Mouse (Mus musculus) mesoderm, embryonic 11.5 days (tissue): ENCODE measurements around the gene Fzd4.

Experiments used
- DNase-seq: peaks from one replicate; pipeline ENCODE4 v3.0.0-alpha.2; 2012; ENCODE audit warnings: low read depth, low spot score

Gene Fzd4

DNA sequence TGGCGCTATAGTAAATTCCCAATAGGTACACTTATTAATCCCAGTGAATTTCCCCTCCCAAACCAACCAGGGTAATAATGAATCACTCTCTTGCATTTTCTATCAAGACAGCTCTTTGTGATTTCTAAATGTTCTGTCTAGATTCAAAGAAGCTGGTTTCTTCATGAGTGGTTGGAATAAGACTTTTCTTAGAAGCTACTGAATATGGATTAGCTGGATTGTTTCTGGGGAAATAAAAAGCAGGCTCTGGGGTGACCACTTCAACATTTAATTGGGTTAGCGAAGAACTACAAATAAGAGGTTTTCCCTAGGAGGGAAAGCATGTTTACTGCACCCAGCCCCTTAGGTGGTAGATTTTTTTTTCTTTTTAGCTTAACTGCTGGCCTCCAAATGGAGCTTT is 3.4 kb upstream of the Fzd4 start:
- no peak for DNase-seq

DNA sequence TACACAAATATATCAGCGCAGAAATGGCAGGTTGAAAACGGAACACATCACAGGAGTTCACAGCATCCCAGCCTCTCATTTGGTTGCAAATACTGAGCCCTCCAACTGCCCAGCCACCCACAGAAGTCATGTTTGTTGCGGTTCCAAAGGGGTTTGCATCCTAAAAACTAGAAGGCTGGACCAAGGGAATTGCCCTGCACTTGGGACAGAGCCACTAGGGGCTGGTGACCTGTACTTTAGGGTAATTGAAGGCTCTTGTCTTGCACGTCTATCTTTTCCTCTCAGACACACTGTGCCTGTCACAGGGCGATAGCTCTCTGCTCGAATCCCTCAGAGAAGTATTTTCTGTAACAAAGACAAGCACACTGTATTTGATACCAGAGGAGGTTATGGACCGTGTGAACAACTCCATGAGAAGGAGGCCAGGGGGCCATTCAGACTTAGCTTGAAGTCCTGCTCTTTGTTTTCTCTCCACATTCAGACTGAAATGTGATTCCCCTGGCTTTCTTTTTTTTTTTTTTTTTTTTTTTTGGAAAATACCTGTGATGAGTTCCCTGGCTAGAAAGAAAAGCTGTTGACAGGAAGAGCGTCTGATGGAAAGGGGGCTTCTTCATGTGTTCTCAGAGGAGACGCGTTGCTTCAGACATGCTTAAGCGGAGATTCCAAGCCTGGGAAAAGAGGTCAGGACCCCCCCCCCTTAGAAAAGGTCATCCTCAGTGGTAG is 2.9 kb upstream of the Fzd4 start:
- DNase-seq: no peak

DNA sequence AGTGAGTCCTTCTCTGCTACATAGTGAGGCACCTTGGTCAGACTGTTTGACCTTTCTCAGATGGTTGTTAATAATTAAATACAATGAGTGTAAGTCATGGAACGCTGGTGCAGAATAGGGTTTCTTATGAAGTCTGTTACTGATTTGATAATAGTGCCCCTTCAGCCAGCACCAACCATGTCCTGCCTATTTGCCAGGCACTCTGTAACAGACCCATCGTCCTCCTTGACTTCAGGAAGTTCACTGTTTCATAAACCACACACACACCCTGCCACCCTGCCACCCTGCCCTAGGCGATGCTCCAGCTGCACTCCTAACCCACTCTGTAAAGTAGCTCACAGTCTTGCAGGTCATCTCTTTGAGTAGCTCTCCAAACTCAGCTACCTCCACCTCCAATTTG is 2.2 kb upstream of the Fzd4 start:
- no peak for DNase-seq

DNA sequence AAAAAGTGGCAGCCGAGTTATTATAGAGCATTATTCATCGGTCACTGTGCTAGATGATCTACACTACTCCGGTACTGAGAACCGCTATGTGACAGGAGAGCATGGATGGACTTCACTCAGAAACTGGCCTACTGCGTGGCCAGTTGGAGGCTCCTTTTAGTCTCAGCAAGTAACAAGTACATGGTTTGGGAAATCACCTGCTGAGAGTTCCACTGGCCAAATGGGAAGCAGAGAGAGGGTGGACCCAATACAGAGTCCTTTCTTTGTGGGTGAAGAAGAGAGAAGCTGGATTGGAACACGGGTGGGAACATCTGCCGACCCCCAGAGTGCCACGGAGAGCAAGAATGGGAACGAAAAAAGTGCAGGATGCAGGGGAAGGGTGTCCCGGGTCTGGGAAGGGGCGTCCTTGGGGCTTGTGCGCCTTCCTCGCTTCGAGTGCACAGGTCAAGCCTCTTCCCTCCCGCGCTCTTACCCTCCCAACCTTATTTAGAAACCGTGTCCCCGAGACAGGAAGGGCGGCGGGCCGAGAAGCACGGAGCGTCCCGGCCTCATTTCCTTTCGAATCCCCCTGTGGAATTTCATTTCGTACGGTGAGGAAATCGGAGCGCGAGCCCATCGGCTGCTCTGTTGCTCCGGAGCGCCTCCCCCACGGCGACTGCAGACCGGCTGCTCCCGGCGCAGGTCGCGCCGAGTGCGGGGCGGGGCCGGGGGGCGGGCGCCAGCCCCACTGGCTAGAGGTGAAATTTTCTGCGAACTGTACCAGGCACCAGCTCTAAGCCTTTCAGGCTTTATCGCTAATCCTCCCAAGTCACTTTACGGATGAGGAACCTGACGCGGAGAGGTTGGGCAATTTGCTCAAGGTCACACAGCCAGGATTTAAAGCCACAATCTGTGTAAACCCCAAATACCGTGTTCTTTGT is 842 bp upstream of the Fzd4 start:
- DNase-seq: peak; percentile 77

DNA sequence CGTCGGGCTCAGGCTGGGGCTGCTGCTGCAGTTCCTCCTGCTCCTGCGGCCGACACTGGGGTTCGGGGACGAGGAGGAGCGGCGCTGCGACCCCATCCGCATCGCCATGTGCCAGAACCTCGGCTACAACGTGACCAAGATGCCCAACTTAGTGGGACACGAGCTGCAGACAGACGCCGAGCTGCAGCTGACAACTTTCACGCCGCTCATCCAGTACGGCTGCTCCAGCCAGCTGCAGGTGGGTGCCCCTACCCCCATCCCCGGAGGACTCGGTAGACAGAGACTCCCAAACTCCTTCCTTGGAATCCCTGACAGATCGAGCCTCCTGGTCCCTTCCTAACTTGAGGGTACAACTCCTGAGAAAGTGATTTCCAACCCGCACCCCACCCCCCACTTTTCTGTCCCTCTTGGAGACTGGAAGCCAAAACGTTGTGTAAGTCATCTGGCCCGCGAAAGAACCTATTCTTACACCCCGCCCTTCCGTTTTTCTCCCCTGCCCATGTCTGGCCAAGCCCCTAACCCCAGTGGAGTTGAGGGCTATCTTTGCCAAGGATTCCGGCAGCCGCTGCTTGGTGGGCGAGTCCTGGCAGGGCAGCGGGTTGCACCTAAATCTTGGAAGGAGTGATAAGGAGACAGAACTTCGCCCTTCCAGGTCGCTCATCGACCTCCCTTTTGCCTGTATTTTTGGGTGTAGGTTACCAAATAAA is 732 bp downstream of the Fzd4 start:
- DNase-seq: no peak

DNA sequence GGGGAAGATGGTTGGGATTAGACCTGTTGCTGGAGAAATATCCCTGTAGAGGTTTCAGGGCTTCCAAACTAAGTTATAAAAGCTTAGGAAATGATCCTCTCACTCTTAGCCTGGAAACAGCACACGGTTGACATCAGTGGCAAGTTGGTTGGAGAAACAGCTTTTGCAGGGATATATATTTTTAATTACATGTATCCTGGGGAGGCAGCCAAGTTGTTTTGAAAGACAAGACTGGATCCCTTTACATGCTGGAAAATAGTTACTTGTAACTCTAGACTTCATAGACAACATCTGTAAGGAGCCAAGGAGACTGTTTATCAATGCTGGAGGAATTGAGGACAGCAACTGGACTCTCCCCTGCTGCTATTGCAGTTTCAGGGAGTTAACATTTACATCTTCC is 1.9 kb downstream of the Fzd4 start:
- no peak for DNase-seq

DNA sequence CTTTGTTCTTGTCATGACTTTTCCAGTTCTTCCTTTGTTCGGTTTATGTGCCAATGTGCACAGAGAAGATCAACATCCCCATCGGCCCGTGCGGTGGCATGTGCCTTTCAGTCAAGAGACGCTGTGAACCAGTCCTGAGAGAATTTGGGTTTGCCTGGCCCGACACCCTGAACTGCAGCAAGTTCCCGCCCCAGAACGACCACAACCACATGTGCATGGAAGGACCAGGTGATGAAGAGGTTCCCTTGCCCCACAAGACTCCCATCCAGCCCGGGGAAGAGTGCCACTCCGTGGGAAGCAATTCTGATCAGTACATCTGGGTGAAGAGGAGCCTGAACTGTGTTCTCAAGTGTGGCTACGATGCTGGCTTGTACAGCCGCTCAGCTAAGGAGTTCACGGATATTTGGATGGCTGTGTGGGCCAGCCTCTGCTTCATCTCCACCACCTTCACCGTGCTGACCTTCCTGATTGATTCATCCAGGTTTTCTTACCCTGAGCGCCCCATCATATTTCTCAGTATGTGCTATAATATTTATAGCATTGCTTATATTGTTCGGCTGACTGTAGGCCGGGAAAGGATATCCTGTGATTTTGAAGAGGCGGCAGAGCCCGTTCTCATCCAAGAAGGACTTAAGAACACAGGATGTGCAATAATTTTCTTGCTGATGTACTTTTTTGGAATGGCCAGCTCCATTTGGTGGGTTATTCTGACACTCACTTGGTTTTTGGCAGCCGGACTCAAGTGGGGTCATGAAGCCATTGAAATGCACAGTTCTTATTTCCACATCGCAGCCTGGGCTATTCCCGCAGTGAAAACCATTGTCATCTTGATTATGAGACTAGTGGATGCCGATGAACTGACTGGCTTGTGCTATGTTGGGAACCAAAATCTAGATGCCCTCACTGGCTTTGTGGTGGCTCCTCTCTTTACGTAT is 3.1 kb downstream of the Fzd4 start:
- no peak for DNase-seq

DNA sequence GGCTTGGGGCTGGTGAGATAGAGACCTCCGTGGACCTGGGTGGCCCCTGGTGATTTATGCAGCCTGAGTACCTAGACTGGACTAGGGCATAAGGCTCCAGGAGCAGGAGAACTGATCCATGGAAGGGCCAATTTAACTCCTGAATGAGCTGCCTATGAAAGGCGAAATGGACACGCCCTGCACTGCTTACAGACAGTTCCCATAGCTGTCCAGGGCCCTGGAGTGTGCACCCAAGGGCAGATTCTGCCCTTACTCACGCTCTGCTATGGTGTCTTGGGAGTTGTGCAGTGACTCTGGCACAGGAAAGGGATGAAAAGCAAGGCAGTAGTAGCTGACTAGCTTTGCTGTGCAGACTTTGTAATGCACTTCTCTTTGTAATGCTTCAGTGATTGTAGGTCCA is 6.1 kb downstream of the Fzd4 start:
- no peak for DNase-seq

DNA sequence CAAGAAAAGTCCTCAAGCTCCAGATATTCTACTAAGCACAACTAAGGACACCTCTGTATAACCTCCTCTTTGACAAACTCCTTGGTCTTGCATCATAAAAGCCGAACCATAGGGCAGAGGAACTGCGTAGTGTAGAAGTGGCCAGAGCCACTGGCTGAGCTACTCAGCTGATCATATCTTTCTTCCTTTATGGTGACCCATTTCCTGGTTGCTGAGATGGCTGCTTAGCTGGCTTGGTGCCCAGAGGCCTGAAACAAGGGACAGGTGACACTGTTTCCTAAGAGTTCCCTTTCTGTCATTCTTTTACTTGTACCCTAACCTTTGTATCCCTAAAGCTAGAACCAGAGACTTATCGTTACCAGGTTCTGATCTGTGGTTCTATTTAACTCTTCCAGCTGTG is 7.2 kb downstream of the Fzd4 start:
- DNase-seq: no peak

DNA sequence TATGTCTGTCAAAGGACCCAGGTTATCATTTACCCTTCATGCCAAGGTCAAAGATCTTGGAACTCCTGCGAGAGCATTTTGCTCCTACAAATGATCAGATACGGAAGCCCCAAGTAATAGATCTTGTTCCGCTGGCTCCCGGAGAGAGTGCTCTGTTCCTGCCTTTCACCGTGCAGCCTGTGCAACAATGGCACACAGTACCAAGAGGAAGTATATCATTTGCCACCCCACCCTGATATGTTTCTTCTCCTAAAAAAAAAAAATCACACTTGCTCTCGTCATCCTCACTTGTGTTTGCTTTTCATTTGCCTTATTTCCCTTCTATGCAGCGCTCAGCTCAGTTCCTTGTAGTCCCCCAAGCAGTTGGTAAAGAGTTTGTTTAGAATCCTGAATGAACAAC is 7.9 kb downstream of the Fzd4 start:
- no peak for DNase-seq

DNA sequence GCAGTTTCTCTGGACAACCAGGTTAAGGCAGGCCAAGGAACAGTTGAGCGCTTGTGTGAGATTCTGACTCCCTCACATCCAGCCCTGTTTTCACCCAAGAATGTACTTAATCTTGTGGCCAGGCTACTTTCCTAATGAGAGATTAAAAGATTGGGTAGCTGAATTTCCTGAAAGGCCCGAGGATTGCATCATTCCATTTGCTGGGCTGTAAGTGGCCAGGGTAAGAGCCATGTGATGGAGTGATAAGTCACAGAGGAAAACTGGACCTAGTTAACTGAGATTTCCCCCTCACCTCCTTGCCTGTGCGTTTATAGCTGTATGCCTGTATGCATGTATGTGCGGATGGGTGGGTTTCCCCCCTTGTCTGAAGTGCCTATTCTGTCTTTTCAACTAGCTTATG is 11.9 kb downstream of the Fzd4 start:
- no peak for DNase-seq

DNA sequence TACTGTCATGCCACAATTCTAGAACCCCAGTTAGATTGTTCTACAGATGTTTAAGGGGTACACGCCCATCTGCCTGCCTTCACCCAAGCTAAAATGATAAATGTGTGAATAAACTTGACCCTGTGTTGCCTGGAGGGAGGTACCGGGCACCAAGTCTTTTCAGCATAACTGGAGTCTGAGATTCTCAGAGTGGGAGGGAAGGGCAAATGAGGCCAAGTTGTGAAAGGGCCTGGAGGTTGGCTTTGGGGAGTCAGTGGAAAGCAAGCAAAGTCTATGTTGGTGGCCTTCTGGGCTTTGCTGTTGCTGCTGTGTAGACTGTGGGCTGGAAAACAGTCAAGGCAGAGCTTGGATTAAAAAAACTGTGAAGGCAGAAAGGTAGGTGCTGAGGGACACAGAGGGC is 13.6 kb downstream of the Fzd4 start:
- no peak for DNase-seq

DNA sequence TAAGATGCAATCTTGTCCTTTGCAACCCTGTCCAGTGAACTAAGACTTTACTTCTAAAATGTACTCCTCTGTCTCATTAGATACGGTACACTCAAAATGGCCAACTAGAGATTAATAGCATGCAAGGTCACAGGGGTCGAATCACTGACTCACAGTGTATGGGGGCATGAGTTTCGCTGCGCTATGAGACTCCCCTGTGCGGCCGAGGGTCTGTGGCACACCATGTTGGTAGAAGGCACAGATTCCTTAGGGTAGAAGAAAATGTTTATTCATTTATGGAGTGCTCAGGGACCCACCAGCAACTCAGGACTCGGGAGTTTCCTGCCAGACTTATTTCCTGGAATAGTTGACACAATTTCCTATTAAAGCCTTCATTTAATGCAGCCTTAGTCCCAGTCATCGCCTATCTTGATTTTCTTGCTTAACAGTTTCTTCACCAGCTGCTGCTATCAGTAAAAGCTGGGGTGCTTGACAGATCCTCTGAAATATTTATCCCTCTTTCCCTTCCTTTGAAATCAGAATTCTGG is 14.0 kb downstream of the Fzd4 start:
- no peak for DNase-seq

DNA sequence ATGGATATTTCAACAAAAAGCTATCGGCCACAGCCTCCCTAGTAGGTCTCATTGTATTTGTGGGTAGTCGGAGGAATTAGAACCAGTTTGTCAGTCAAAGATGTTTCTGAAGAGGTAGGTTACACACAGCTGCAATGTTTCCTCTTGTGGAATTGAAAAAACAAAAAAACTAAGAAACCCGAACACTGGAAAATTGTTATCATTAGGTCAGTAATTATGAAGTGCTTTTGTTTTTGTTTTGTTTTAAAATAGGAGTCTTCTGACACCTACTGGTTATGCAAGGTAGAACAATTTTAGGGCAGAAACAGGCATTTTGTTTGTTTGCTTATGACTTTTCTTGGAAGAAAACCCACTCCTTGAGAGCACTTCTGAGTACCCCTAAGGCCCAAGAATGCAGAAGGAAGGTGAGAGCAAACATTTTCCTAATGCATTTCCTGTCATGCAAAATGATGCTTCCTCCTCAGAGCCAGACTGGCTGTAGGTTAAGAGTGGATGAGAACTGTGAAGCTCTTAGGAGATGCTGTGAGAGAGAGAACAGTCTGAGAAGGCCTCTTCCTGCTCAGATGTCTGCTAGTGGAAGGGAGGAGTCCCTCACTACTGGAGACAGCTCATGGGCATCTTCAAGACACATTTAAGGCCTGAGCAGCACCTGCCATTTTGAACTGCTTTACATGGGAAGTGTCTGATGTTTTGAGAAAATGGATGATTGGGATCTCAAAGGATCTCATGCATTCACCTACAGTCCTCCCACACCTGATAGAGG is 14.9 kb downstream of the Fzd4 start:
- no peak for DNase-seq

DNA sequence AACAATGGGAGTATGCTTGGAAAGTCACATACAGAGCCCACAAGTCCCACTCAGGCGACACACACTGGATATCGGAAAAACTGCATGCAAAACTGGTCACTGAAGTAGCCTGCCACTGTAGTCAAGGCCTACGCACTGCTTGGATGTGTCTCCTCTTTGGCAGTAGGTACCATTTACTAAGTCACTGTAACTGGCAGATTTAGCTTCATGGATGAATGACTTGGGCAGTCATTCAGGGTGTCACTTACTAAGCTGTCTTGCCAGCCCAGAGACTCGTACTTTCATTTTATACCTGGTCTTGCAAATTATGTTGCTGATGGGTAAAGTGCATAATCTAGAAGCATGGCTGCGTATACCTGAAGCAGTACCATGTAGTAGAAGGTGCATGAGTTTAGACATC is 17.1 kb downstream of the Fzd4 start:
- no peak for DNase-seq

DNA sequence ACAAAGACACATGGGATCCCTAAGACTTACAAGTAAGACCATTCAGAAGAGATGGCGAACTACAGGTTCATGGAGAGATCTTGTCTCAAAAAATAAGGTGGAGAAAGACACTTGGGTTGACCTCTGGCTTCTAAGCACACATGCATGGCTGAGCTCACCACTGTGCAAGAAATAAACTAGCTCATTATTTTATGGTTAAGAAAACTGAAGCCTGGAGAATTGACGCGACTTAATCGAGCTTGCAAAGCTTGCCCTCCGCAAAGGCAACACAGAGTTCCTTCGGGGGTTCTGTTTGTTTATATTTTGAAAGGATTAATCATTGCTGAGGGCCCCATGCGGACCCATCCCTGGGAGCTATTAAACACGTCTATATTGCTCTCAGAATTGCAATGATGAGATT is 18.5 kb downstream of the Fzd4 start:
- DNase-seq: no peak

DNA sequence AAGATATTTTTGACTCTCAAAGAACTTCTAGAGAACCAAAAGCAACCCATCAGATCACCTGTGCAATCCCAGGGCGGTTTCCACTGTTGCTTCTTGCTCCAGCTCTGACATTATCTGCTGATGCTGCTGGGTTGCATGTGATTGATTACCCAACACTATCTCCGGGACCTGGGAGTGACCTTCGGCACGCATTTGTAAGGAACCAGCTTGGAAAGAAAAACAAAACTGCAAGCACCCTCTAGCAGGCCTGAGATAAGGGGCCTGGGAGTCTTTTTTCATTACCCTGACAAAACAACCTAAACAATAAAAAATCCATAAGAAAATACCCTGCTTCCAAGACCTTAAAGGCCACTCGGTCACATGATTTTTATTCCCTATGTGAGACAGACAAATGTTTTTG is 19.0 kb downstream of the Fzd4 start:
- DNase-seq: peak; percentile 65

DNA sequence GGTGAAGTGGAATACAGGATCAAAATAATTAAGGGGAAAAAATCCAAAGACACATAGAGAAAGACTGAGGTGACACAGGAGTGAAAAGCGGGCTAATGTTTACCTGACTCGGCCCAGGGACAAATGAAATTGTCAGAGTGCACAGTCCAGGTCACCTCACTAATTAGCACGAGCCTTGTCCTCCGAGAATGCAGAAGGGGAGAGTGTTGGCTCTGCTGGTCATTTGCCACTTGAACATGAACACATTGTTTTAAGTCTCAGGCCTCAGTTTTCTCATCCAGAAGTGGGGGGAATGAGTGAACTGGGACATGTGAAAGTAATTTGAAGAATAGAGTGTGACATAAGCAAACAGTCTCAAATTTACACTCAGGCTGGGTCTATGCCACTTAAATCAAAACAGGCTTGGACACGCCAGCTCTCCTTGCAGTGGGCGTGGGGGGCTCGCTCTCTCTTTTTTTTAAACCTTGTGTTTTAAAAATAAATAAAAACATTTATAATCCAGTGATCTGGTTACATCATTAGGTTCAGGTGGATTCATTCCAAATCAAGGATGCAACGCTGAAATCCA is 19.6 kb downstream of the Fzd4 start:
- no peak for DNase-seq

DNA sequence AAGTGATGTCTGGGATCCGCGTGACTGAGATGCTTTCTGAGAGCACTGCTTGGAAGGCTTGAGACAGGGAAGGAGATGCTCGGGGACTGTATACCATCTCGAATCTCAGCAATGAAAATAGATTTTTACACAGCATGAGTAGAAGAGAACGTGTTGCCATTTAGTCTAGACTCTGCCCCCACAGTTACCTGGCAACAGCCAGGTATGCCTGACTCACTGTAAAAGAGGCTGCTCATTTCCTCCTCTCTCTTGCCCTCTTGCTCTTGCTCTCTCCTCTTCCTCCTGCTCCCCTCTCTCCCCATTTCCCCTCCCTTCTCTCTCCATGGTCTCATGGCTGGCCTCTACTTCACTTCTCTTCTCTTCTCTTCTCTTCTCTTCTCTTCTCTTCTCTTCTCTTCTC is 20.5 kb downstream of the Fzd4 start:
- no peak for DNase-seq
